Mouse (Mus musculus) skeletal muscle tissue, adult 2 months (tissue): Measurements from ENCODE around the gene Pld5.

Experiments used
- DNase-seq: peaks from one replicate; pipeline ENCODE4 v3.0.0-alpha.2; 2012; ENCODE audit warnings: low read depth, low spot score

Gene Pld5

GRCm38 (mm10) chr1:175950421-175950820 is 324.7 kb downstream of the Pld5 start:
- DNase-seq = no peak

- no peak for DNase-seq
Observed at GRCm38 (mm10) chr1:175946718-175947315, 328.3 kb downstream of the Pld5 start.

GRCm38 (mm10) chr1:175943168-175943567 is 331.9 kb downstream of the Pld5 start:
- no peak for DNase-seq

- DNase-seq = no peak
Observed at GRCm38 (mm10) chr1:175938731-175939130, 336.4 kb downstream of the Pld5 start.

GRCm38 (mm10) chr1:175936282-175936737 is 338.8 kb downstream of the Pld5 start:
- peak; percentile 44 for DNase-seq

- DNase-seq = peak; percentile 18
Observed at GRCm38 (mm10) chr1:175931391-175931790, 343.7 kb downstream of the Pld5 start.

GRCm38 (mm10) chr1:175923848-175924787 is 351.0 kb downstream of the Pld5 start:
- peak; percentile 48 for DNase-seq

- no peak for DNase-seq
Observed at GRCm38 (mm10) chr1:175921091-175921490, 354.0 kb downstream of the Pld5 start.

- no peak for DNase-seq
Observed at GRCm38 (mm10) chr1:175920029-175920428, 355.1 kb downstream of the Pld5 start, which contains the start of gene Gm38100. Gene Gm38100 (plus strand): TSS chr1:175920329.

GRCm38 (mm10) chr1:175913728-175914303 is 361.3 kb downstream of the Pld5 start:
- DNase-seq = no peak
